Mouse (Mus musculus): ENCODE measurements at regions not wholly inside any gene's neighbourhood (a gene's known extent, or its start where the extent isn't known, plus 50 kb on each side); places are given as distances from the start of the nearest gene placed in this dataset.

GRCm38 (mm10) chr1:14513662-14514061 lies 1579.5 kb downstream of the 4930444P10Rik start:
- H3K27ac ChIP-seq (replicated peaks; ENCODE audit: low read depth, low read length), result no peak overlapping the region

GRCm38 (mm10) chr1:14512481-14513285 lies 1580.4 kb downstream of the 4930444P10Rik start:
- Histone ChIP-seq H3K36me3 (ENCODE audit: control insufficient read depth, insufficient read depth, low read length) (no peaks in the 10 kb centered on the region), H3K4me1 (ENCODE audit: control insufficient read depth, insufficient read depth, low read length) (0 out of 2 replicates have a peak, but pooled peaks cover 4% of the 10 kb centered on the region), H3K27ac (replicated peaks; ENCODE audit: low read depth, low read length) (no peak overlapping the region), H3K9ac (ENCODE audit: low read depth, low read length, severe bottlenecking) (no peak overlapping the region), H3K9me3 (ENCODE audit: control insufficient read depth, low read length) (no peaks in the 10 kb centered on the region), H3K27me3 (ENCODE audit: control insufficient read depth, insufficient read depth, low read length) (peaks cover 18% of the 10 kb centered on the region), H3K4me2 (replicated peaks; ENCODE audit: low read depth, low read length, severe bottlenecking) (no peak overlapping the region), H3K4me3 (replicated peaks; ENCODE audit: low read length) (no peak overlapping the region)
- DNase-seq (ENCODE audit: low spot score) (no peak), ATAC-seq (ENCODE audit: low FRiP score, low read depth) (no peak)
- WGBS, result 27% methylated on average over 9 of the region's 9 CpGs
- no peak for TF ChIP-seq POLR2A (IDR thresholded peaks at IDR 0.05; ENCODE audit: borderline replicate concordance, extremely low read depth, insufficient read depth, insufficient read length)

More at GRCm38 (mm10) chr1:14513662-14514061, 1579.5 kb downstream of the 4930444P10Rik start:
- Histone ChIP-seq H3K9me3 (ENCODE audit: control insufficient read depth, low read length) (no peaks in the 10 kb centered on the region), H3K4me3 (replicated peaks; ENCODE audit: low read length) (no peak overlapping the region), H3K27me3 (ENCODE audit: control insufficient read depth, insufficient read depth, low read length) (peaks cover 9% of the 10 kb centered on the region), H3K36me3 (ENCODE audit: control insufficient read depth, insufficient read depth, low read length) (no peaks in the 10 kb centered on the region), H3K4me1 (ENCODE audit: control insufficient read depth, insufficient read depth, low read length) (0 out of 2 replicates have a peak, but pooled peaks cover 4% of the 10 kb centered on the region), H3K9ac (ENCODE audit: low read depth, low read length, severe bottlenecking) (no peak overlapping the region), H3K4me2 (replicated peaks; ENCODE audit: low read depth, low read length, severe bottlenecking) (no peak overlapping the region)
- ATAC-seq (ENCODE audit: low FRiP score, low read depth) (no peak), DNase-seq (ENCODE audit: low spot score) (no peak)
- no peak for TF ChIP-seq POLR2A (IDR thresholded peaks at IDR 0.05; ENCODE audit: borderline replicate concordance, extremely low read depth, insufficient read depth, insufficient read length)

GRCm38 (mm10) chr1:14506831-14507690 lies 1586.1 kb downstream of the 4930444P10Rik start:
- peak overlapping the region; percentile 39 for H3K4me3 ChIP-seq (replicated peaks; ENCODE audit: low read length)
- no peak for TF ChIP-seq POLR2A (IDR thresholded peaks at IDR 0.05; ENCODE audit: borderline replicate concordance, extremely low read depth, insufficient read depth, insufficient read length)
- H3K9me3 ChIP-seq (ENCODE audit: control insufficient read depth, low read length), result no peaks in the 10 kb centered on the region
- 3% methylated on average over 29 of the region's 36 CpGs for WGBS
- H3K4me1 ChIP-seq (ENCODE audit: control insufficient read depth, insufficient read depth, low read length), result peaks cover 11% of the 10 kb centered on the region; the same call in 1 of the 2 replicates
- H3K36me3 ChIP-seq (ENCODE audit: control insufficient read depth, insufficient read depth, low read length), result no peaks in the 10 kb centered on the region
- H3K27me3 ChIP-seq (ENCODE audit: control insufficient read depth, insufficient read depth, low read length), result peaks cover 62% of the 10 kb centered on the region
- ATAC-seq (ENCODE audit: low FRiP score, low read depth) (no peak), DNase-seq (ENCODE audit: low spot score) (no peak)
- peak overlapping the region; percentile 28; the same call in 1 of the 2 replicates for H3K9ac ChIP-seq (ENCODE audit: low read depth, low read length, severe bottlenecking)
- no peak overlapping the region for H3K27ac ChIP-seq (replicated peaks; ENCODE audit: low read depth, low read length)
- peak overlapping the region; percentile 86 for H3K4me2 ChIP-seq (replicated peaks; ENCODE audit: low read depth, low read length, severe bottlenecking)

GRCm38 (mm10) chr1:14506201-14506830 lies 1586.8 kb downstream of the 4930444P10Rik start:
- Histone ChIP-seq H3K4me3 (replicated peaks; ENCODE audit: low read length) (peak overlapping the region; percentile 39), H3K4me1 (ENCODE audit: control insufficient read depth, insufficient read depth, low read length) (peaks cover 11% of the 10 kb centered on the region; the same call in 1 of the 2 replicates), H3K27ac (replicated peaks; ENCODE audit: low read depth, low read length) (peak overlapping the region; percentile 44), H3K27me3 (ENCODE audit: control insufficient read depth, insufficient read depth, low read length) (peaks cover 62% of the 10 kb centered on the region), H3K9me3 (ENCODE audit: control insufficient read depth, low read length) (no peaks in the 10 kb centered on the region), H3K4me2 (replicated peaks; ENCODE audit: low read depth, low read length, severe bottlenecking) (peak overlapping the region; percentile 86), H3K9ac (ENCODE audit: low read depth, low read length, severe bottlenecking) (peak overlapping the region; percentile 28; the same call in 1 of the 2 replicates), H3K36me3 (ENCODE audit: control insufficient read depth, insufficient read depth, low read length) (no peaks in the 10 kb centered on the region)
- ATAC-seq (ENCODE audit: low FRiP score, low read depth) (peak; percentile 82), DNase-seq (ENCODE audit: low spot score) (peak; percentile 57)
- TF ChIP-seq POLR2A (IDR thresholded peaks at IDR 0.05; ENCODE audit: borderline replicate concordance, extremely low read depth, insufficient read depth, insufficient read length), result no peak
- under 1% methylated on average over 29 of the region's 34 CpGs for WGBS

- peaks cover 62% of the 10 kb centered on the region for H3K27me3 ChIP-seq (ENCODE audit: control insufficient read depth, insufficient read depth, low read length)
- H3K4me3 ChIP-seq (replicated peaks; ENCODE audit: low read length), result peak overlapping the region; percentile 39
- H3K4me1 ChIP-seq (ENCODE audit: control insufficient read depth, insufficient read depth, low read length), result peaks cover 7% of the 10 kb centered on the region; the same call in 1 of the 2 replicates
- no peaks in the 10 kb centered on the region for H3K36me3 ChIP-seq (ENCODE audit: control insufficient read depth, insufficient read depth, low read length)
- H3K4me2 ChIP-seq (replicated peaks; ENCODE audit: low read depth, low read length, severe bottlenecking), result peak overlapping the region; percentile 86
- TF ChIP-seq POLR2A (IDR thresholded peaks at IDR 0.05; ENCODE audit: borderline replicate concordance, extremely low read depth, insufficient read depth, insufficient read length), result no peak
- peak overlapping the region; percentile 44; the same call in 1 of the 2 replicates for H3K27ac ChIP-seq (replicated peaks; ENCODE audit: low read depth, low read length)
- DNase-seq (ENCODE audit: low spot score) (no peak), ATAC-seq (ENCODE audit: low FRiP score, low read depth) (no peak)
- no peaks in the 10 kb centered on the region for H3K9me3 ChIP-seq (ENCODE audit: control insufficient read depth, low read length)
- no peak overlapping the region for H3K9ac ChIP-seq (ENCODE audit: low read depth, low read length, severe bottlenecking)
- 9% methylated on average over 6 of the region's 6 CpGs for WGBS
Measured at GRCm38 (mm10) chr1:14505741-14506140, 1587.4 kb downstream of the 4930444P10Rik start.

All from limb, embryonic 14.5 days (tissue).